Mouse (Mus musculus) embryo, embryonic 11 days (tissue): ENCODE measurements around the gene Mrgprb5.
A peak's percentile ranks its signal among the peaks of the same experiment; 100 is the strongest.

Experiments used
- DNase-seq: peaks from one replicate; pipeline ENCODE4 v3.0.0-alpha.2; 2015

Gene Mrgprb5

GRCm38 (mm10) chr7:48168919-48169318 is at the start of gene Mrgprb5:
Mrgprb5 (minus strand) TSS chr7:48169019.
- DNase-seq = no peak

- DNase-seq = no peak
Measured at GRCm38 (mm10) chr7:48199188-48199587, 30.4 kb upstream of the Mrgprb5 start, which contains the start of gene Mrgprb4. Mrgprb4 (minus strand) TSS chr7:48199288.

- DNase-seq = no peak
Measured at GRCm38 (mm10) chr7:48167471-48167870, 1.3 kb downstream of the Mrgprb5 start.

- DNase-seq = peak; percentile 88
Measured at GRCm38 (mm10) chr7:48138248-48138702, 30.5 kb downstream of the Mrgprb5 start.

GRCm38 (mm10) chr7:48137216-48138077 is 31.4 kb downstream of the Mrgprb5 start:
- peak; percentile 75 for DNase-seq

- DNase-seq = no peak
Measured at GRCm38 (mm10) chr7:48132674-48133073, 36.1 kb downstream of the Mrgprb5 start.

- DNase-seq = peak; percentile 0
Measured at GRCm38 (mm10) chr7:48132247-48132646, 36.6 kb downstream of the Mrgprb5 start.

- peak; percentile 59 for DNase-seq
Measured at GRCm38 (mm10) chr7:48131820-48132219, 37.0 kb downstream of the Mrgprb5 start.

- no peak for DNase-seq
Measured at GRCm38 (mm10) chr7:48123806-48124205, 45.0 kb downstream of the Mrgprb5 start.
